Mouse (Mus musculus): ENCODE data around the gene Ctdsp2. TPM values are rescaled to one million over a fixed set of nuclear protein-coding genes. Genes with fewer than 3 reads are reported as not detected.

Gene Ctdsp2
- polyA plus RNA-seq, 1 experiment from 2014 or later, result 22.9 TPM

GRCm38 (mm10) chr10:126997340-126998113 lies 19.0 kb downstream of the Ctdsp2 start:
- ATAC-seq, result no peak
- no peaks in the 10 kb centered on the region for H3K27me3 ChIP-seq (replicated peaks; ENCODE audit: control insufficient read depth, insufficient read depth, low read length)
- no peaks in the 10 kb centered on the region for H3K4me1 ChIP-seq (replicated peaks; ENCODE audit: control insufficient read depth, insufficient read depth, low read length)
- no peak overlapping the region for H3K27ac ChIP-seq (ENCODE audit: low read length)
- WGBS, result 69% methylated on average over 13 of the region's 13 CpGs
- no peak overlapping the region for H3K4me3 ChIP-seq (replicated peaks; ENCODE audit: low read length)
- no peak overlapping the region for H3K9ac ChIP-seq (replicated peaks; ENCODE audit: low read depth, low read length)
- H3K4me2 ChIP-seq (ENCODE audit: low read length), result no peak overlapping the region
- H3K36me3 ChIP-seq (ENCODE audit: control insufficient read depth, insufficient read depth), result peaks cover 27% of the 10 kb centered on the region
- no peaks in the 10 kb centered on the region for H3K9me3 ChIP-seq (ENCODE audit: control insufficient read depth, low read length)

GRCm38 (mm10) chr10:127000529-127000928 lies 22.0 kb downstream of the Ctdsp2 start, which contains the start of gene Avil:
TSS of gene Avil (plus strand) at chr10:127000709.
- Histone ChIP-seq H3K27ac (ENCODE audit: low read length) (no peak within 1 kb of the TSS), H3K36me3 (ENCODE audit: control insufficient read depth, insufficient read depth) (peaks cover 8% of the 10 kb centered on the region), H3K4me2 (ENCODE audit: low read length) (no peak within 1 kb of the TSS), H3K9me3 (ENCODE audit: control insufficient read depth, low read length) (no peaks in the 10 kb centered on the region), H3K9ac (replicated peaks; ENCODE audit: low read depth, low read length) (no peak within 1 kb of the TSS), H3K4me3 (replicated peaks; ENCODE audit: low read length) (no peak within 1 kb of the TSS), H3K4me1 (replicated peaks; ENCODE audit: control insufficient read depth, insufficient read depth, low read length) (no peaks in the 10 kb centered on the region), H3K27me3 (replicated peaks; ENCODE audit: control insufficient read depth, insufficient read depth, low read length) (no peaks in the 10 kb centered on the region)
- ATAC-seq, result 0 out of 2 replicates have a peak, but pooled peaks have one; percentile 4
- 95% methylated on average over 5 of the region's 5 CpGs for WGBS

GRCm38 (mm10) chr10:127001297-127001696 lies 22.8 kb downstream of the Ctdsp2 start:
- no peak for ATAC-seq
- no peak overlapping the region for H3K4me3 ChIP-seq (replicated peaks; ENCODE audit: low read length)
- no peaks in the 10 kb centered on the region for H3K27me3 ChIP-seq (replicated peaks; ENCODE audit: control insufficient read depth, insufficient read depth, low read length)
- H3K36me3 ChIP-seq (ENCODE audit: control insufficient read depth, insufficient read depth), result peaks cover 6% of the 10 kb centered on the region
- H3K27ac ChIP-seq (ENCODE audit: low read length), result no peak overlapping the region
- H3K4me1 ChIP-seq (replicated peaks; ENCODE audit: control insufficient read depth, insufficient read depth, low read length), result no peaks in the 10 kb centered on the region
- H3K9me3 ChIP-seq (ENCODE audit: control insufficient read depth, low read length), result no peaks in the 10 kb centered on the region
- no peak overlapping the region for H3K9ac ChIP-seq (replicated peaks; ENCODE audit: low read depth, low read length)
- no peak overlapping the region for H3K4me2 ChIP-seq (ENCODE audit: low read length)
- 88% methylated on average over 9 of the region's 9 CpGs for WGBS

- Histone ChIP-seq H3K36me3 (ENCODE audit: control insufficient read depth, insufficient read depth) (peaks cover 6% of the 10 kb centered on the region), H3K27ac (ENCODE audit: low read length) (no peak overlapping the region), H3K27me3 (replicated peaks; ENCODE audit: control insufficient read depth, insufficient read depth, low read length) (no peaks in the 10 kb centered on the region), H3K4me1 (replicated peaks; ENCODE audit: control insufficient read depth, insufficient read depth, low read length) (no peaks in the 10 kb centered on the region), H3K9ac (replicated peaks; ENCODE audit: low read depth, low read length) (no peak overlapping the region), H3K4me2 (ENCODE audit: low read length) (no peak overlapping the region), H3K4me3 (replicated peaks; ENCODE audit: low read length) (no peak overlapping the region), H3K9me3 (ENCODE audit: control insufficient read depth, low read length) (no peaks in the 10 kb centered on the region)
- ATAC-seq, result no peak
- WGBS, result 59% methylated on average over 1 of the region's 1 CpGs
Observed at GRCm38 (mm10) chr10:127002056-127002455, 23.5 kb downstream of the Ctdsp2 start.

- Histone ChIP-seq H3K4me1 (replicated peaks; ENCODE audit: control insufficient read depth, insufficient read depth, low read length) (no peaks in the 10 kb centered on the region), H3K27me3 (replicated peaks; ENCODE audit: control insufficient read depth, insufficient read depth, low read length) (no peaks in the 10 kb centered on the region), H3K9ac (replicated peaks; ENCODE audit: low read depth, low read length) (no peak overlapping the region), H3K4me3 (replicated peaks; ENCODE audit: low read length) (no peak overlapping the region), H3K36me3 (ENCODE audit: control insufficient read depth, insufficient read depth) (peaks cover 6% of the 10 kb centered on the region), H3K4me2 (ENCODE audit: low read length) (no peak overlapping the region), H3K27ac (ENCODE audit: low read length) (no peak overlapping the region), H3K9me3 (ENCODE audit: control insufficient read depth, low read length) (no peaks in the 10 kb centered on the region)
- no peak for ATAC-seq
- WGBS, result 93% methylated on average over 5 of the region's 5 CpGs
Observed at GRCm38 (mm10) chr10:127002765-127003164, 24.2 kb downstream of the Ctdsp2 start.

- H3K4me2 ChIP-seq (ENCODE audit: low read length), result no peak overlapping the region
- no peak overlapping the region for H3K9ac ChIP-seq (replicated peaks; ENCODE audit: low read depth, low read length)
- no peaks in the 10 kb centered on the region for H3K4me1 ChIP-seq (replicated peaks; ENCODE audit: control insufficient read depth, insufficient read depth, low read length)
- 91% methylated on average over 8 of the region's 8 CpGs for WGBS
- H3K4me3 ChIP-seq (replicated peaks; ENCODE audit: low read length), result no peak overlapping the region
- no peaks in the 10 kb centered on the region for H3K9me3 ChIP-seq (ENCODE audit: control insufficient read depth, low read length)
- no peak overlapping the region for H3K27ac ChIP-seq (ENCODE audit: low read length)
- H3K36me3 ChIP-seq (ENCODE audit: control insufficient read depth, insufficient read depth), result peaks cover 4% of the 10 kb centered on the region
- no peaks in the 10 kb centered on the region for H3K27me3 ChIP-seq (replicated peaks; ENCODE audit: control insufficient read depth, insufficient read depth, low read length)
- no peak for ATAC-seq
Observed at GRCm38 (mm10) chr10:127003334-127003733, 24.8 kb downstream of the Ctdsp2 start.

- Histone ChIP-seq H3K9ac (replicated peaks; ENCODE audit: low read depth, low read length) (no peak overlapping the region), H3K9me3 (ENCODE audit: control insufficient read depth, low read length) (no peaks in the 10 kb centered on the region), H3K4me3 (replicated peaks; ENCODE audit: low read length) (no peak overlapping the region), H3K27ac (ENCODE audit: low read length) (no peak overlapping the region), H3K4me1 (replicated peaks; ENCODE audit: control insufficient read depth, insufficient read depth, low read length) (no peaks in the 10 kb centered on the region), H3K4me2 (ENCODE audit: low read length) (no peak overlapping the region), H3K27me3 (replicated peaks; ENCODE audit: control insufficient read depth, insufficient read depth, low read length) (no peaks in the 10 kb centered on the region), H3K36me3 (ENCODE audit: control insufficient read depth, insufficient read depth) (no peaks in the 10 kb centered on the region)
- no peak for ATAC-seq
- 70% methylated on average over 7 of the region's 7 CpGs for WGBS
Observed at GRCm38 (mm10) chr10:127003806-127004205, 25.3 kb downstream of the Ctdsp2 start.

- no peak overlapping the region for H3K9ac ChIP-seq (replicated peaks; ENCODE audit: low read depth, low read length)
- H3K36me3 ChIP-seq (ENCODE audit: control insufficient read depth, insufficient read depth), result no peaks in the 10 kb centered on the region
- no peaks in the 10 kb centered on the region for H3K9me3 ChIP-seq (ENCODE audit: control insufficient read depth, low read length)
- WGBS, result 64% methylated on average over 5 of the region's 5 CpGs
- H3K4me1 ChIP-seq (replicated peaks; ENCODE audit: control insufficient read depth, insufficient read depth, low read length), result no peaks in the 10 kb centered on the region
- H3K27me3 ChIP-seq (replicated peaks; ENCODE audit: control insufficient read depth, insufficient read depth, low read length), result no peaks in the 10 kb centered on the region
- no peak overlapping the region for H3K4me2 ChIP-seq (ENCODE audit: low read length)
- H3K4me3 ChIP-seq (replicated peaks; ENCODE audit: low read length), result no peak overlapping the region
- H3K27ac ChIP-seq (ENCODE audit: low read length), result no peak overlapping the region
- ATAC-seq, result no peak
Observed at GRCm38 (mm10) chr10:127016488-127016887, 38.0 kb downstream of the Ctdsp2 start.

GRCm38 (mm10) chr10:127017071-127017470 lies 38.6 kb downstream of the Ctdsp2 start:
- WGBS, result 19% methylated on average over 2 of the region's 2 CpGs
- H3K9me3 ChIP-seq (ENCODE audit: control insufficient read depth, low read length), result no peaks in the 10 kb centered on the region
- no peaks in the 10 kb centered on the region for H3K27me3 ChIP-seq (replicated peaks; ENCODE audit: control insufficient read depth, insufficient read depth, low read length)
- no peaks in the 10 kb centered on the region; the same call in 1 of the 2 replicates for H3K36me3 ChIP-seq (ENCODE audit: control insufficient read depth, insufficient read depth)
- H3K4me3 ChIP-seq (replicated peaks; ENCODE audit: low read length), result no peak overlapping the region
- no peaks in the 10 kb centered on the region for H3K4me1 ChIP-seq (replicated peaks; ENCODE audit: control insufficient read depth, insufficient read depth, low read length)
- H3K27ac ChIP-seq (ENCODE audit: low read length), result no peak overlapping the region
- no peak overlapping the region for H3K9ac ChIP-seq (replicated peaks; ENCODE audit: low read depth, low read length)
- no peak for ATAC-seq
- no peak overlapping the region for H3K4me2 ChIP-seq (ENCODE audit: low read length)
